Mouse (Mus musculus) embryonic facial prominence, embryonic 14.5 days (tissue): Measurements from ENCODE around the gene Mvb12b. TPM values are rescaled to one million over a fixed set of nuclear protein-coding genes. Genes with fewer than 3 reads are reported as not detected.
"Not testable (repeated sequence)": the region's sequence is repeated elsewhere in the genome, so short reads cannot be mapped to it uniquely, and the experiment has no call there.

Experiments
- ATAC-seq: fragments of 200-750 bp; cut with Nextera tagmentation; 2 replicates; pipeline ENCODE4 v1.8.0; 2017; ENCODE audit warnings: low read depth, moderate number of reproducible peaks, moderate TSS enrichment
- DNase-seq: peaks from one replicate; pipeline ENCODE4 v3.0.0-alpha.2; 2015; ENCODE audit warnings: low spot score
- H3K27ac ChIP-seq: fragments of 300-500 bp; sonication (generic); replicated peaks from 2 replicates; pipeline ENCODE4 v1.5.1; 2014; ENCODE audit warnings: low read depth, mild to moderate bottlenecking, low read length, moderate library complexity
- H3K27me3 ChIP-seq: fragments of 300-500 bp; sonication (generic); replicated peaks from 2 replicates; pipeline ENCODE4 v1.6.1; 2014; ENCODE audit warnings: low read length; ENCODE audit not compliant: control insufficient read depth, insufficient read depth
- H3K36me3 ChIP-seq: fragments of 300-500 bp; sonication (generic); 2 replicates; pipeline ENCODE4 v1.6.1; 2014; ENCODE audit warnings: low read length, mixed read lengths; ENCODE audit not compliant: control insufficient read depth, insufficient read depth
- H3K4me1 ChIP-seq: fragments of 300-500 bp; sonication (generic); 2 replicates; pipeline ENCODE4 v1.6.1; 2014; ENCODE audit warnings: antibody characterized with exemption, low read length; ENCODE audit not compliant: control insufficient read depth, insufficient read depth
- H3K4me2 ChIP-seq: fragments of 300-500 bp; sonication (generic); 2 replicates; pipeline ENCODE4 v1.6.1; 2014; ENCODE audit warnings: low read depth, mild to moderate bottlenecking, low read length, moderate library complexity, mixed read lengths
- H3K4me3 ChIP-seq: fragments of 300-500 bp; sonication (generic); 2 replicates; pipeline ENCODE4 v1.5.1; 2014; ENCODE audit warnings: low read depth, mild to moderate bottlenecking, low read length
- H3K9ac ChIP-seq: fragments of 300-500 bp; sonication (generic); 2 replicates; pipeline ENCODE4 v1.6.1; 2014; ENCODE audit warnings: low read depth, mild to moderate bottlenecking, low read length, moderate library complexity, mixed read lengths
- H3K9me3 ChIP-seq: fragments of 300-500 bp; sonication (generic); 2 replicates; pipeline ENCODE4 v1.6.1; 2016; ENCODE audit warnings: low read length; ENCODE audit not compliant: control insufficient read depth
- WGBS: fragments of 180-500 bp; shearing (Covaris S2); extraction: QIAGEN DNeasy Blood & Tissue Kit; methylation state at CpG from one replicate; pipeline ENCODE4 v1.1.7; 2014; 5-methylcytosine and 5-hydroxymethylcytosine counted together
- polyA plus RNA-seq: library from polyadenylated mRNA; unstranded; fragments of >200 nt; fragmentation: Nextera tagmentation; extraction: Ambion mirVana; gene quantifications from 2 replicates; pipeline ENCODE4 v1.2.1, GENCODE M21; 2014

The Mvb12b gene
- polyA plus RNA-seq, 1 experiment from 2014 or later, result 14.1 TPM

- Histone ChIP-seq H3K4me1 (peaks cover 8% of the 10 kb centered on the region), H3K9ac (no peak overlapping the region), H3K27ac (no peak overlapping the region), H3K4me2 (no peak overlapping the region), H3K27me3 (no peaks in the 10 kb centered on the region; the same call in 1 of the 2 replicates), H3K4me3 (no peak overlapping the region), H3K36me3 (no peaks in the 10 kb centered on the region), H3K9me3 (no peaks in the 10 kb centered on the region)
- DNase-seq (no peak), ATAC-seq (no peak)
- 84% methylated on average over 3 of the region's 3 CpGs for WGBS
These were observed 31.1 kb upstream of the Mvb12b start for GRCm38 (mm10) chr2:33918824-33919223.

DNA sequence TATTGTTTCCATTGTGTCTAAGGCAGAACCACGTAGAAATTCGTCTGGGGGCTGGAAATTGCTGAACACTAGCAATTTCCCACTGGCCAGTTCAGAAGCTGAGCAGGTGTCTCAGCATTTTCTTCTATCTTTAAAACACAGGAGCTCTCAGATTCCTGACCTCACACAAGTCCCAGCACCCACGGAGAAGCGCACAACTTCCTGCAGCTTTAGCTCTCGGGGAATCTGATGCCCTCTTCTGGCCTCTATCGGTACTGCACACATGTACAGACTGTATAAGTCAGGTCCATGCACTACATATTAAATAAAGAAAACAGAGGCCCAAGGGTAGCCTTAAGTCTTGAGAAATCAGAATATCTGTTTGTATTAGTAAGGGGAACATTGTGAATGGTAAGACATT lies 30.6 kb upstream of the Mvb12b start:
- 64% methylated on average over 6 of the region's 6 CpGs for WGBS
- H3K4me1 ChIP-seq, result peaks cover 8% of the 10 kb centered on the region
- H3K27me3 ChIP-seq, result no peaks in the 10 kb centered on the region; the same call in 1 of the 2 replicates
- H3K4me2 ChIP-seq, result no peak overlapping the region
- H3K9ac ChIP-seq, result no peak overlapping the region
- no peak for ATAC-seq
- H3K27ac ChIP-seq, result no peak overlapping the region
- H3K36me3 ChIP-seq, result no peaks in the 10 kb centered on the region
- DNase-seq, result no peak
- H3K9me3 ChIP-seq, result no peaks in the 10 kb centered on the region
- no peak overlapping the region for H3K4me3 ChIP-seq

GRCm38 (mm10) chr2:33916603-33917002 lies 28.9 kb upstream of the Mvb12b start:
- Histone ChIP-seq H3K4me2 (no peak overlapping the region), H3K9me3 (no peaks in the 10 kb centered on the region), H3K27me3 (no peaks in the 10 kb centered on the region; the same call in 1 of the 2 replicates), H3K4me3 (no peak overlapping the region), H3K36me3 (no peaks in the 10 kb centered on the region), H3K9ac (no peak overlapping the region), H3K27ac (peak overlapping the region; percentile 17; the same call in 1 of the 2 replicates), H3K4me1 (peaks cover 8% of the 10 kb centered on the region)
- DNase-seq (peak; percentile 52), ATAC-seq (no peak)
- WGBS, result 41% methylated on average over 11 of the region's 11 CpGs

DNA sequence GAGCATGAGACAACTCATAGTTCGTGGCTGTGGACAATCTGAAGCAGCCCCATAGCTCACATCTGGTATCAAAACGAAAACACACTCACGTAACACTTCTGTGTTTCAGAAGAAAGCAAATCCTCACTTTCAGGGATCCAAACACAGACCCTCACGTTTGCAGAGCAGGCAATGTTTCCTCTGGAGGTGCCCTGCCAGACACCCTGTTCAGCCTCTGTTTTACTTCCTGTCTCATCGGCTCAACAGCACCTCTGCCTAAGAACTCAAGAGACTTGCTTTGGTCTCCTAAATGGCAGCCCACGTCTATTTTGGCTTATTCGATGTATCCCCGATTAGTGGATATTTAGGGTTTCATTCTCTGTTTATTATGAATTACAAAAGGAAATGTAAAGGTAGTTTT lies 27.3 kb upstream of the Mvb12b start:
- no peak overlapping the region for H3K27ac ChIP-seq
- ATAC-seq (no peak), DNase-seq (no peak)
- WGBS, result 63% methylated on average over 8 of the region's 8 CpGs
- H3K4me2 ChIP-seq, result no peak overlapping the region
- H3K9me3 ChIP-seq, result no peaks in the 10 kb centered on the region
- H3K4me3 ChIP-seq, result no peak overlapping the region
- H3K27me3 ChIP-seq, result no peaks in the 10 kb centered on the region
- H3K9ac ChIP-seq, result no peak overlapping the region
- no peaks in the 10 kb centered on the region for H3K36me3 ChIP-seq
- H3K4me1 ChIP-seq, result peaks cover 2% of the 10 kb centered on the region; the same call in 1 of the 2 replicates

- DNase-seq, result no peak
- no peak overlapping the region for H3K9ac ChIP-seq
- 51% methylated on average over 3 of the region's 3 CpGs for WGBS
- no peaks in the 10 kb centered on the region for H3K9me3 ChIP-seq
- no peaks in the 10 kb centered on the region for H3K36me3 ChIP-seq
- H3K4me2 ChIP-seq, result no peak overlapping the region
- no peak for ATAC-seq
- no peaks in the 10 kb centered on the region for H3K27me3 ChIP-seq
- H3K4me3 ChIP-seq, result no peak overlapping the region
- no peak overlapping the region for H3K27ac ChIP-seq
- H3K4me1 ChIP-seq, result no peaks in the 10 kb centered on the region
These were observed 26.6 kb upstream of the Mvb12b start for GRCm38 (mm10) chr2:33914334-33914733.

DNA sequence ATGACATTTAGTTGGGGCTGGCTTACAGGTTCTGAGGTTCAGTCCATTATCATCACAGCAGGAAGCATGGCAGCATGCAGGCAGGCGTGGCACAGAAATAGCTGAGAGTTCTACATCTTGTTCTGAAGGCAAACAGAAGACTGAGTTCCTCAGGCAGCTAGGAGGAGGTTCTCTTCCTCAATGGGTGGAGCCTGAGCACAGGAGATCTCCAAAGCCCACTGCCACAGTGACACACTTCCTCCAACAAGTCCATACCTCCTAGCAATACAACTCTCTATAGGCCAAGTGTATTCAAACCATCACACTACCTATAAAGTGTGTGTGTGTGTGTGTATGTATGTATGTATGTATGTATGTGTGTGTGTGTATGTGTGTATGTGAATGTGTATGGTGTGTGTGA lies 25.9 kb upstream of the Mvb12b start:
- H3K4me3 ChIP-seq, H3K36me3 ChIP-seq, ATAC-seq, H3K9me3 ChIP-seq, H3K27me3 ChIP-seq, H3K27ac ChIP-seq, DNase-seq, H3K9ac ChIP-seq, H3K4me1 ChIP-seq, H3K4me2 ChIP-seq: not testable (repeated sequence)
- WGBS, result 80% methylated on average over 1 of the region's 1 CpGs

- DNase-seq (no peak), ATAC-seq (no peak)
- Histone ChIP-seq H3K36me3 (no peaks in the 10 kb centered on the region), H3K27ac (no peak overlapping the region), H3K9ac (no peak overlapping the region), H3K9me3 (no peaks in the 10 kb centered on the region), H3K4me1 (0 out of 2 replicates have a peak, but pooled peaks cover 7% of the 10 kb centered on the region), H3K4me2 (no peak overlapping the region), H3K27me3 (no peaks in the 10 kb centered on the region), H3K4me3 (no peak overlapping the region)
- WGBS, result 73% methylated on average over 3 of the region's 3 CpGs
These were observed 25.0 kb upstream of the Mvb12b start for GRCm38 (mm10) chr2:33912741-33913140.

DNA sequence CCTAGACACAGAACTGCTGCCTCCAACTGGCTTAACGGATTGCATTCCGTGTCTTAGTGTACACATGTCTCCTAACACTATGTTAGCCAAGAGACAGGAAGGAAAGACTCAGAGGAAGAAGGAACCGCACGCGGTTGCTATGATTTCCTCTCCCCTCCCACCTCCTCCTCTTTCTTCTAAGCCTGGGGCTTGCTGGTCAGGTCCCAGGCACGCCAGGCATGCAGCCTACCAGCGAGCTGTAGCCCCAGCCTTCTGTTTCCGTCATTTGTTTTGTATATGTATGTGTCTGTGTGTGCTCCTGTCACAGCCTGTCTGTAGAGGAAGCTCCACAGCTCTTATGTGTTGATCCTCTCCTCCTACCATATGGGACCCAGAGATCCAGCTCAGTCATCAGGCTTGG lies 20.6 kb upstream of the Mvb12b start:
- Histone ChIP-seq H3K27ac (peak overlapping the region; percentile 60), H3K36me3 (no peaks in the 10 kb centered on the region), H3K9ac (no peak overlapping the region), H3K9me3 (0 out of 2 replicates have a peak, but pooled peaks cover 4% of the 10 kb centered on the region), H3K4me1 (0 out of 2 replicates have a peak, but pooled peaks cover 7% of the 10 kb centered on the region), H3K27me3 (no peaks in the 10 kb centered on the region), H3K4me2 (0 out of 2 replicates have a peak overlapping the region, but pooled peaks have one; percentile 1), H3K4me3 (no peak overlapping the region)
- 27% methylated on average over 8 of the region's 8 CpGs for WGBS
- DNase-seq (peak; percentile 86), ATAC-seq (peak; percentile 89)

- 81% methylated on average over 6 of the region's 6 CpGs for WGBS
- DNase-seq, result no peak
- Histone ChIP-seq H3K9me3 (0 out of 2 replicates have a peak, but pooled peaks cover 4% of the 10 kb centered on the region), H3K4me2 (no peak overlapping the region), H3K4me1 (0 out of 2 replicates have a peak, but pooled peaks cover 7% of the 10 kb centered on the region), H3K27ac (no peak overlapping the region), H3K4me3 (no peak overlapping the region), H3K27me3 (no peaks in the 10 kb centered on the region), H3K9ac (no peak overlapping the region), H3K36me3 (no peaks in the 10 kb centered on the region)
- no peak for ATAC-seq
These were observed 19.4 kb upstream of the Mvb12b start for GRCm38 (mm10) chr2:33907174-33907573.
